Mouse (Mus musculus) megakaryocyte, embryonic 14.5 days (primary cell): Measurements from ENCODE around the gene St5.

ENCODE experiments used
- FLI1 ChIP-seq: IDR thresholded peaks from 2 replicates; pipeline ENCODE4 v1.6.1; 2012; ENCODE audit warnings: low read length, inconsistent platforms, mixed read lengths
- GATA1 ChIP-seq: IDR thresholded peaks from 3 replicates; pipeline ENCODE4 v1.6.1; 2012; ENCODE audit warnings: mixed read lengths, low read length, inconsistent platforms, borderline replicate concordance

GRCm38 (mm10) chr7:109643305-109643994 lies 60.0 kb downstream of the St5 start:
- TF ChIP-seq GATA1 = no peak
- no peak for TF ChIP-seq FLI1
